Mouse (Mus musculus) thymus, adult 2 months (tissue): ENCODE data around the gene Nae1. TPM values are rescaled to one million over a fixed set of nuclear protein-coding genes. Genes with fewer than 3 reads are reported as not detected.

Experiments
- DNase-seq: peaks from one replicate; pipeline ENCODE4 v3.0.0; 2021
- H3K27ac ChIP-seq: fragments of 200-500 bp; 2 replicates; pipeline ENCODE4 v1.5.1; 2012; ENCODE audit warnings: low read length, control low read depth; ENCODE audit not compliant: control insufficient read depth, insufficient read depth
- H3K27me3 ChIP-seq: fragments of 200-500 bp; 2 replicates; pipeline ENCODE4 v1.6.1; 2012; ENCODE audit warnings: mild to moderate bottlenecking, low read length, moderate library complexity, mixed read lengths; ENCODE audit not compliant: control insufficient read depth, insufficient read depth
- H3K36me3 ChIP-seq: fragments of 200-500 bp; 2 replicates; pipeline ENCODE4 v1.6.1; 2012; ENCODE audit warnings: mild to moderate bottlenecking, low read length, moderate library complexity; ENCODE audit not compliant: control insufficient read depth, insufficient read depth
- H3K4me1 ChIP-seq: fragments of 200-500 bp; replicated peaks from 2 replicates; pipeline ENCODE4 v1.6.1; 2012; ENCODE audit warnings: low read length; ENCODE audit not compliant: control insufficient read depth, insufficient read depth
- H3K4me3 ChIP-seq: fragments of 200-500 bp; 2 replicates; pipeline ENCODE4 v1.5.1; 2012; ENCODE audit warnings: mild to moderate bottlenecking, low read length, control low read depth, moderate library complexity; ENCODE audit not compliant: control insufficient read depth, insufficient read depth
- CTCF ChIP-seq: fragments of 200-500 bp; IDR thresholded peaks from 2 replicates; pipeline ENCODE4 v1.5.1; 2012; ENCODE audit warnings: mild to moderate bottlenecking, control low read depth, low read length, moderate library complexity, borderline replicate concordance; ENCODE audit not compliant: control insufficient read depth, poor library complexity, insufficient read depth; ENCODE audit errors: extremely low read depth
- POLR2A ChIP-seq: fragments of 200-500 bp; IDR thresholded peaks from 2 replicates; pipeline ENCODE4 v1.6.1; 2012; ENCODE audit warnings: mild to moderate bottlenecking, low read length, control low read depth, moderate library complexity; ENCODE audit not compliant: control insufficient read depth, poor library complexity, insufficient read depth; ENCODE audit errors: extremely low read depth
- WGBS: fragments of 180-500 bp; shearing (Covaris S2); methylation state at CpG from one replicate; pipeline ENCODE4 v1.1.7; 2018; 5-methylcytosine and 5-hydroxymethylcytosine counted together
- polyA plus RNA-seq: library from polyadenylated mRNA; depleted of rRNA; stranded (reverse); fragments of >200 nt; gene quantifications from 2 replicates; pipeline ENCODE4 v1.2.3, GENCODE M21; 2012

The Nae1 gene
- polyA plus RNA-seq, 1 experiment, result 14.3 TPM

DNA sequence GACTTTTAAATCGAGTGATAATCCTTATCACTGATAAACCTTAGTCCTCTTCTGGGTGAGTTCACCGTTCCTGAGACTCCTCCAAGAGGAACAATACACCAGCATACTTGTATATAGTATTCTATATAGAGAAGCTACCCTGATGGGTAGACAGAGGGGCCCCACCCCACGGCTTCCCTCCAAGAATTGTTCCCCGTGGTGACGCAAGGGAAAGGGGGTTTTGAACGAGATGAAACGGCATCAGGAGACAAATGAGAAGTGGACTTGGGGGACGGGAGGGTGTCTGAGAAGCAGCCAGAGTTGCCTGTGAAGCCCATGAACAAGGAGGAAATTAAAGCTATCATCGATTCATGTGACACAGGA is 323 bp upstream of the Nae1 start:
- Histone ChIP-seq H3K27ac (no peak overlapping the region), H3K36me3 (peaks cover 3% of the 10 kb centered on the region; the same call in 1 of the 2 replicates), H3K27me3 (no peaks in the 10 kb centered on the region; the same call in 1 of the 2 replicates), H3K4me1 (peaks cover 12% of the 10 kb centered on the region), H3K4me3 (peak overlapping the region; percentile 42)
- no peak for DNase-seq
- WGBS, result under 1% methylated on average over 9 of the region's 9 CpGs
- TF ChIP-seq CTCF (no peak), POLR2A (no peak)

GRCm38 (mm10) chr8:104533551-104533950 is 886 bp downstream of the Nae1 start:
- no peak overlapping the region for H3K27ac ChIP-seq
- 47% methylated on average over 7 of the region's 7 CpGs for WGBS
- peaks cover 12% of the 10 kb centered on the region for H3K4me1 ChIP-seq
- no peaks in the 10 kb centered on the region for H3K27me3 ChIP-seq
- no peak for TF ChIP-seq CTCF
- TF ChIP-seq POLR2A, result no peak
- H3K36me3 ChIP-seq, result peaks cover 8% of the 10 kb centered on the region; the same call in 1 of the 2 replicates
- H3K4me3 ChIP-seq, result peak overlapping the region; percentile 90
- DNase-seq, result no peak

DNA sequence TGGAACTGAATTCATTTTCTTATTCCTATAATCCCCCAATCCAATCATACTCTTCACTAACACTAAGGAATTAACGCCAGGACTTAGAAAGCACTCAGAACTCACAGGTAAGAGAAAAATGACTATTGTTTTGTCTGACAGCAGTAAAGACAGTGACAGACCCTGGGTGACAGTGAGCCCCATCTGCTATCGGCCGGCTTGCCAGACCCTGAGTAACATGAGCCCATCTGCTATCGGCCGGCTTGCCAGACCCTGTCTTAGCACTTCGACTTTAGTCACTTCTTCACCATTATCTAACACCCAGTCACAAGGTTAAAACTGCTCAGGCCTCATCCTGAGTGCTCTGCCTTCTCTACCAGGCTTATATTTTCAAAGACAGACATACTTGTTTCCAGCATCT is 4.8 kb downstream of the Nae1 start:
- Histone ChIP-seq H3K36me3 (peaks cover 23% of the 10 kb centered on the region), H3K27ac (no peak overlapping the region), H3K4me3 (no peak overlapping the region), H3K27me3 (no peaks in the 10 kb centered on the region), H3K4me1 (0 out of 2 replicates have a peak, but pooled peaks cover 5% of the 10 kb centered on the region)
- no peak for DNase-seq
- TF ChIP-seq CTCF (no peak), POLR2A (no peak)
- 97% methylated on average over 6 of the region's 6 CpGs for WGBS

DNA sequence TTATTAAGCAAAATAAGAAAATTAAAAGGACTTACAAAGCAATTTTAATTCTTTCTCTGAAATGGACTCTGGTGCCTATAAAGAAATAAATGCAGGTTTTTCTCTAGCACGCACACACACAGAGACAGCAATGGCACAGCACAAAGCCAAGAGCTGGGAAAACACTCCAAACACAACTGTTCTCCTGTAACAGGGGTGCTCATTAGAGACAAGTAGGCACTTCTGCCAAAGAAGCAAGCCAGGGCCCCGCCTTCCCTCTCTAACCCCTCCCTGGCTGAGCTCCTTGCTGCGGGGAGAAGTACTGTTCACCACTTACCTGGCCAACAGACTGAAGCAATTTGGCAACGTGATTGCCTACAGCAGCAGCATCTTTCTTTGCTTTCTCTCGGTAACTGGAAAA is 16.6 kb downstream of the Nae1 start:
- no peak for DNase-seq
- 92% methylated on average over 5 of the region's 5 CpGs for WGBS
- TF ChIP-seq CTCF (no peak), POLR2A (no peak)

DNA sequence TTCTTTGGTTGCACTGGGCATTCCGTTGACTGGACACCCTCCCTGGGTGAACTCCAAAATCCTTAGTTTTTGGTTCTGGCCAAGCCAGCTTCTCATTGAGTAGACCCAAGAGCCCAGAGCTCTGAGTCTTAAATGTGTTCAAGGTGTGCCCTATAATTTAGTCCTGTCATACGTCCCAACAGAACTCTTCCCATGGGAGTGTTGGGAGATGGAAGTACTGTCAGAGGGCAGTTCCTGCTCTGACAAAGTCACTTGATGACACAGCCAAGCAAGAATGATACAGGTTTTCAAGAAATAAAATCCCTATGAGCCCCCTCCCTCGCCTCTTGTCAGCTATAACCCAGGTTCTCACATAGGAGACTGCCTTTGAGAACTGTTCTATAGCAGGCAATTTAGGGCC is 24.3 kb downstream of the Nae1 start:
- 95% methylated on average over 3 of the region's 3 CpGs for WGBS
- H3K27ac ChIP-seq, result no peak overlapping the region
- peaks cover 16% of the 10 kb centered on the region for H3K36me3 ChIP-seq
- H3K4me1 ChIP-seq, result peaks cover 5% of the 10 kb centered on the region
- no peaks in the 10 kb centered on the region for H3K27me3 ChIP-seq
- no peak for DNase-seq
- TF ChIP-seq CTCF (no peak), POLR2A (no peak)
- no peak overlapping the region for H3K4me3 ChIP-seq

More for the DNA sequence above, 16.6 kb downstream of the Nae1 start:
- Histone ChIP-seq H3K4me1 (no peaks in the 10 kb centered on the region), H3K27ac (no peak overlapping the region), H3K4me3 (no peak overlapping the region), H3K36me3 (peaks cover 41% of the 10 kb centered on the region), H3K27me3 (no peaks in the 10 kb centered on the region)

- peak; percentile 38 for DNase-seq
- no peak for TF ChIP-seq CTCF
- no peak for TF ChIP-seq POLR2A
- H3K4me3 ChIP-seq, result peak within 1 kb of the TSS; percentile 39
- H3K27me3 ChIP-seq, result no peaks in the 10 kb centered on the region
- WGBS, result 9% methylated on average over 64 of the region's 64 CpGs
- H3K27ac ChIP-seq, result no peak within 1 kb of the TSS
- H3K36me3 ChIP-seq, result peaks cover 11% of the 10 kb centered on the region
- peaks cover 5% of the 10 kb centered on the region for H3K4me1 ChIP-seq
These were observed 25.1 kb downstream of the Nae1 start, which contains the start of gene Terb1 for GRCm38 (mm10) chr8:104509061-104510006. Terb1 (minus strand) TSS chr8:104509910.
